Mouse (Mus musculus): ENCODE data around the gene Slc36a3.

Slc36a3 gene

GRCm38 (mm10) chr11:55075602-55076001 lies 75.9 kb downstream of the Slc36a3 start:
- peak; percentile 56 for DNase-seq (ENCODE audit: low read depth, low spot score)
